ENCODE assay signal across 12 mouse cellular contexts in the genomic region with DNA sequence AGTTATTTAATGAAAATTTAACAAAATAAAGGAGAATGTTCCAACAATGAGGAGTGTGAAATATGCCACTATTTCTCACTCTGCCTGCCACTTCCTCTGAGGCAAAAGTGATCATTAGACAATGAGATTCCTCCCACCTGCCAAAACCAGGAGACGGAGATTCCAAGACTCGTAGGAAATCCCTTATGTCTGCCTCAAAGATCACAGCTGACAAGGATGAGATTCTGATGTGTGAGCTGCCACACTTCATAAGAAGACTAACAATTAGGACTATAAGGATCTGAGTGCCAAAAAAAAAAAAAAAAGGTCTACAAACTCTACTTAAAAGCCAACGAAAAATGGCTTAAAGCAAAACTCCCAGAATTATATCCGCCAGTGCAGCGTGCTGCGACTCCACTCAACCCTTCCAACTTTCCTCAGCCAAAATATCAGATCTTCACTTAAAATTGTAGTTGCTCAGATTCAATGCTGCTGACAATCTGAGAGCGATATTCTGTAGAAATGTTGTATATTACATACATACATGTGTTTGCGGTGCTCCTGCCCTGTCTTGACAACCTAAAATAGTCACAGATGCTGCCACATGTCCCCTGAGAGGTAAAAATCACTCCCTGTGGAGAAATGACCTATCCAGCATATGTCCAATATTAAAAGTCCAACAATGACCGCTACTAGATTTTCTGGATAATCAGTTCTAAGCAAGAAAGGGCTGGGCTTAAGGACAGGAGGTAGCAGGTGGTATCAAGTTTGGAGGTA.
"Had no signal": no experiment of that assay in that cellular context is flagged by ENCODE, and none has a peak within 500 bp of the region (broad histone marks: within the 10 kb centered on the region; RNA-seq: fewer than 3 reads in every experiment).

No protein-coding gene starts in this region.

- DNase-seq: kidney, postnatal 25 days; layer of hippocampus, adult 9-11 months; lung, adult 18-20 months; lung, postnatal 10 days; lung, postnatal 36 days; midbrain, embryonic 14.5 days; right cerebral cortex, adult 18-20 months; right cerebral cortex, postnatal 14 days; right cerebral cortex, postnatal 4 days; thymus, adult 2 months; thymus, postnatal 14 days; thymus, postnatal 4 days had no signal
